Mouse (Mus musculus) heart, embryonic 13.5 days (tissue): Measurements from ENCODE around the gene Hsd3b4. TPM values are rescaled to one million over a fixed set of nuclear protein-coding genes. Genes with fewer than 3 reads are reported as not detected.
"Not testable (repeated sequence)": the region's sequence is repeated elsewhere in the genome, so short reads cannot be mapped to it uniquely, and the experiment has no call there.

ENCODE experiments used
- ATAC-seq: fragments of 200-750 bp; cut with Nextera tagmentation; 2 replicates; pipeline ENCODE4 v1.8.0; 2017; ENCODE audit warnings: moderate TSS enrichment; ENCODE audit not compliant: insufficient number of reproducible peaks, low FRiP score, low TSS enrichment; ENCODE audit errors: extremely low read depth
- H3K27ac ChIP-seq: fragments of 300-500 bp; sonication (generic); replicated peaks from 2 replicates; pipeline ENCODE4 v1.5.1; 2015; ENCODE audit warnings: moderate library complexity, mild to moderate bottlenecking, inconsistent platforms
- H3K27me3 ChIP-seq: fragments of 300-500 bp; sonication (generic); replicated peaks from 2 replicates; pipeline ENCODE4 v1.6.1; 2015; ENCODE audit warnings: mild to moderate bottlenecking, inconsistent platforms
- H3K36me3 ChIP-seq: fragments of 300-500 bp; sonication (generic); 2 replicates; pipeline ENCODE4 v1.6.1; 2015; ENCODE audit warnings: mild to moderate bottlenecking, inconsistent platforms
- H3K4me1 ChIP-seq: fragments of 300-500 bp; sonication (generic); 2 replicates; pipeline ENCODE4 v1.6.1; 2015; ENCODE audit warnings: inconsistent platforms
- H3K4me2 ChIP-seq: fragments of 300-500 bp; sonication (generic); 2 replicates; pipeline ENCODE4 v1.6.1; 2015; ENCODE audit warnings: inconsistent platforms, mild to moderate bottlenecking, moderate library complexity
- H3K4me3 ChIP-seq: fragments of 300-500 bp; sonication (generic); 2 replicates; pipeline ENCODE4 v1.5.1; 2015; ENCODE audit warnings: moderate library complexity, mild to moderate bottlenecking, inconsistent platforms
- H3K9ac ChIP-seq: fragments of 300-500 bp; sonication (generic); 2 replicates; pipeline ENCODE4 v1.6.1; 2015; ENCODE audit warnings: inconsistent platforms, mild to moderate bottlenecking, moderate library complexity
- H3K9me3 ChIP-seq: fragments of 300-500 bp; sonication (generic); 2 replicates; pipeline ENCODE4 v1.6.1; 2016; ENCODE audit warnings: inconsistent platforms
- WGBS: fragments of 180-500 bp; shearing (Covaris S2); methylation state at CpG from one replicate; pipeline ENCODE4 v1.1.7; 2015; ENCODE audit warnings: mixed read lengths; 5-methylcytosine and 5-hydroxymethylcytosine counted together
- polyA plus RNA-seq: library from polyadenylated mRNA; unstranded; fragments of >200 nt; fragmentation: Nextera tagmentation; extraction: Ambion mirVana; gene quantifications from 2 replicates; pipeline ENCODE4 v1.2.1, GENCODE M21; 2015

Gene Hsd3b4
- polyA plus RNA-seq, 1 experiment from 2014 or later: not detected

DNA sequence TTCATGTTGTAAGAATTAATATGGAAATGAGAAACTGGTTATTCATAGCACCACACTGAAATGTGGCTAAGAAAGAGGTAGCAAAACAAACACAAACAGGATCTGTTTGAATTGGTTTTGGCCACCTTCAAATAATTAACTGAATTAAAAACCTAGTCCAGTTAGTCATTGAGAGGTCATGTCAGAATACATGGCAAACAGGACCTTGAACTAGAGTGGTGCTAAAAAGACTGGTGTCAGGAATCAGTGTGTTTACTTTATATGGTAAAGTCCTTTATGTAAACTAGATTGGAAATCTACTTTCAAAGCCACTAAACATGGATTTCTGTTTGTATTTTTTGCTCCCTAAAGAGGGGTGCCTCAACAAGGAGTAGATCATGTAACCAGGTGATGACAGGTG is 38.8 kb downstream of the Hsd3b4 start:
- H3K27me3 ChIP-seq, ATAC-seq: not testable (repeated sequence)

GRCm38 (mm10) chr3:98471057-98471456 is 39.3 kb downstream of the Hsd3b4 start:
- WGBS: no CpG with 5 or more reads among the region's 1 CpGs
- H3K4me1 ChIP-seq: not testable (repeated sequence)

More for the DNA sequence above, 38.8 kb downstream of the Hsd3b4 start:
- H3K27ac ChIP-seq, H3K9ac ChIP-seq, H3K4me1 ChIP-seq, H3K4me2 ChIP-seq, H3K36me3 ChIP-seq, H3K9me3 ChIP-seq, H3K4me3 ChIP-seq: not testable (repeated sequence)

DNA sequence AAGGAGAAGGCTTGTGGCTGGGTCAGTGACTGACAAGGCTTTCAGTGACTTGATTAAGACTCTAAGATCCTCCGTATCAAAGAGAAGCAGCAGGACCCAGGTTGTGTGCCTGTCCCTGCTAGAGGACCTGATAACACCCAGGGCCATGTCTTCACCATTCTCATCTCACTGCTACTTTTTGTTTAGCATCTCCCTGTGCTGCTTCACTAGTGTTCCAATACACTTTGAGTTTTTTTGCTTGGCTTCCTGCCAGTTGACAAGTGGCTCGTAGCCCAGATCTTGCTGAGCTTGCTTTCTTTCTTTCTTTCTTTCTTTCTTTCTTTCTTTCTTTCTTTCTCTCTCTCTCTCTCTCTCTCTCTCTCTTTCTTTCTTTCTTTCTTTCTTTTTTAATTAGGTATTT is 41.0 kb downstream of the Hsd3b4 start:
- H3K27me3 ChIP-seq, H3K4me2 ChIP-seq, H3K4me1 ChIP-seq, H3K9me3 ChIP-seq, H3K9ac ChIP-seq, H3K4me3 ChIP-seq, H3K36me3 ChIP-seq, ATAC-seq, H3K27ac ChIP-seq: not testable (repeated sequence)
- 25% methylated on average over 1 of the region's 2 CpGs for WGBS

More at GRCm38 (mm10) chr3:98471057-98471456, 39.3 kb downstream of the Hsd3b4 start:
- H3K9me3 ChIP-seq, H3K4me3 ChIP-seq, H3K36me3 ChIP-seq, H3K9ac ChIP-seq, H3K27me3 ChIP-seq, H3K27ac ChIP-seq, ATAC-seq, H3K4me2 ChIP-seq: not testable (repeated sequence)

DNA sequence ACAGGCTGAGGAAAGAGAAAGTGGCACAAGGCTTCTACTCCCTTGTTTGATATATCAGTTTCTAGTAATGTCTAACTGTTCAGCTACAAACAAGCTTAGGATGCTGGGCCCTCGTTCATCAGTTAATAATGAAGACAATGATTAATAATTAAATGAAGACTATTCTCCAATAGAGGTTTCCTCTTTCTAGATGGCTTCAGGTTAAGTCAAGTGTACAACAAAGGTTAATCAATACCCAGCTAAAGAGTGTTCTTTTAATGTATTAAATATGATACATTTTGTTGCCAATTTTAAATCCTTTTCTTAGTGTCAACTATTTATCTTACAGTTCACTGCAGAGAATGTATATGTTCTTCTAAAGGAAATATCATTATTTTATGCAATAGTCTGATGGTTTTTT is 53.3 kb downstream of the Hsd3b4 start, which contains the start of gene Gm4450:
TSS of gene Gm4450 (minus strand) at position 101 of the 400 bp plus-strand sequence.
- H3K4me1 ChIP-seq, H3K36me3 ChIP-seq, H3K9ac ChIP-seq, H3K4me3 ChIP-seq, ATAC-seq, H3K4me2 ChIP-seq, H3K27me3 ChIP-seq, H3K27ac ChIP-seq, H3K9me3 ChIP-seq: not testable (repeated sequence)
- 78% methylated on average over 1 of the region's 1 CpGs for WGBS

- not testable (repeated sequence) for H3K4me1 ChIP-seq, H3K4me3 ChIP-seq, H3K36me3 ChIP-seq, H3K27me3 ChIP-seq, H3K27ac ChIP-seq, H3K9ac ChIP-seq, ATAC-seq, H3K9me3 ChIP-seq, H3K4me2 ChIP-seq
- WGBS: 77% methylated on average over 5 of the region's 5 CpGs
These were observed 56.5 kb downstream of the Hsd3b4 start for GRCm38 (mm10) chr3:98453786-98454185.

Other genes with a start within 250 kb of the Hsd3b4 start
- gene Hmgcs2, start 230.1 kb downstream of the Hsd3b4 start, polyA plus RNA-seq: 9.5 and 11.6 TPM in 2 replicates
- gene Phgdh, start 170.5 kb downstream of the Hsd3b4 start, polyA plus RNA-seq: 102 and 110 TPM in 2 replicates
- 7.3 and 8.3 TPM in 2 replicates for gene Zfp697, start 128.1 kb downstream of the Hsd3b4 start, polyA plus RNA-seq
- not detected in 2 replicates for gene Gm4450, start 53.4 kb downstream of the Hsd3b4 start, polyA plus RNA-seq
- not detected in 2 replicates for gene Gm10681, start 78.3 kb upstream of the Hsd3b4 start, polyA plus RNA-seq
- not detected in 2 replicates for gene Hsd3b5, start 119.7 kb upstream of the Hsd3b4 start, polyA plus RNA-seq
- gene Hsd3b2, start 214.0 kb upstream of the Hsd3b4 start, polyA plus RNA-seq: 0.05 TPM in 1 of 2 replicates, not detected in the other